Mouse (Mus musculus): ENCODE measurements around the gene Mbnl2.

DNA sequence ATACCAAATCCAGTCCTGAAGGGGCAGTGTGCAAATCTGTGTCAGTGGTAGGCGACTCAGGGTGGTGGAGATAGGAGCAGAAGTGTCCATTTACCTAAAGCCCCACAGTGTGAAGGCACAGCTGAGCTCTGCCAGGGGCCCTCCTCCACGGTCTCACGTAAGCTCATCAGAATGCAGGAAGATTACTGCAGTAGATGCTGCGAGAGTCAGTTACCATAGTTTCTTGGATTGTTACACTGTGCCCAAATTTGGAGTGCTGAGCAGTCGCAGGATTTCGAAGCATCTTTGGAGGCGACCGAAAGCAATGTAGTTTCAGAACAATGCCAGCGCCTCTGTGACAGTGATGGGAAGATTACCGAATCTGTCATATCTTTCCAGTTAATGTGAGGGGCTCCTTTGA is 116.2 kb downstream of the Mbnl2 start:
- TF ChIP-seq CTCF (IDR thresholded peaks at IDR 0.05; ENCODE audit: low read depth, low read length) (no peak), POLR2AphosphoS5 (IDR thresholded peaks at IDR 0.05; ENCODE audit: insufficient replicate concordance, low read depth, low read length) (no peak), GATA1 (IDR thresholded peaks at IDR 0.05; ENCODE audit: borderline replicate concordance, low read length) (no peak), TAL1 (conservative IDR thresholded peaks at IDR 0.05; ENCODE audit: low read depth, low read length) (no peak)

Data from G1E (cell line).